Mouse (Mus musculus) telencephalon, adult 2 months (tissue): ENCODE measurements at regions not wholly inside any gene's neighbourhood (a gene's known extent, or its start where the extent isn't known, plus 50 kb on each side); places are given as distances from the start of the nearest gene placed in this dataset.

ENCODE experiments used
- DNase-seq: peaks from one replicate; pipeline ENCODE4 v3.0.0-alpha.2; 2011; ENCODE audit warnings: low read depth, low spot score

DNA sequence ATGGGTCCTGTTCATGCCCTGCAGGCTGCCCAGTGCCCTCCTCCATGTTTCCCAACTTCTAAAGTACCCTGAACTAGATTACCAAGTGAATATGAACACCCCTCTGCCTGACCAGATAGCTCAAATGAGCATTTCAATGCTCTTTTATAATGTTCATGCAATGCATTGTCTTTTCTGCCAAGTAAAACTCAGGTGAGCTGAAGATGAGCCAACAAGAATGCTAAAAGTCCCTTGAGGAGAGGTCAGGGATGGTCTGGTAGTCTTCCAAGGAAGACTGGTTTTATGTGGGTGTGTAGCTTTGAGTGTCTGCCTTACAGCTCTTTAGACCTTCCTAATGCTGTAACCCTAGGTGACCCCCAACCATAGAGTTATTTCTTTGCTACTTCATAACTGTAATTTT, 58.0 kb upstream of the Abca12 start:
- DNase-seq, result no peak

DNA sequence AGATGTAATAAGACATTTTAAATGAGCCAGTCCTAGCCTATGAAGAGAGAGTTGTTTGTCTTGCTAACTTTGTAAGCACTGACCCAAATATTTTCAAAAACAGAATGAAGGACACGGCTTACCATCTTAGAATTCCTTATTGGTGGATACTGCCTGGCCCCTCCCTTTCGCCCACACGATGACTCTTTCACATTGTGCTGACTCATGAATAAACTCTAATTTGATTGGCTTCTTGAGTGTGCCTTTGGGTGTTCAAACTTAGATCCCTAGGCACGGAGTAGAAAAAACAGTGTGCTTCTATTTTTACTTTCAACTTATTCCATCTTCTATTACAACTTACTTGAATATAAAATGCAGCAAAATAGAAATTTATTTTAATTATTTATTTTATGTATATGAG, 68.4 kb upstream of the Abca12 start:
- no peak for DNase-seq

DNA sequence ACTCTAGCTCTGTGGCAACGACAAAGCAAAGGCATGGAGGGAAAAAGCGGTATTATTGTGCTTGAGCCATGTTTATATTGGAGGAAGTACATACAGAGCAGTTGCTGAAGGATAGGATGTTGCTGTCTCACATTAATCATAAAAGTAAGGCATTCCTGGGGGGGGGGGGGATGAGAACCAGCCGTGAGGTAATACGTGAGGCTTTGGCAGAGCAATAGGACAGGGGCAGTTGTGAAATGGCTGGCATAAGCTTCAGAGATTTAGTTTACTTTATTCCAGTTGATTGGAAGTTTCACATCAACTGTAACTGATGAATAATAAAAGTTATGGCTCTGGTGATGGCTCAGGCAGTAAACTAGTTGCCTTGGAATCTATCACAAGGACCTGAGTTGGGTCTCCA, 62.4 kb upstream of the Atic start:
- DNase-seq, result no peak

DNA sequence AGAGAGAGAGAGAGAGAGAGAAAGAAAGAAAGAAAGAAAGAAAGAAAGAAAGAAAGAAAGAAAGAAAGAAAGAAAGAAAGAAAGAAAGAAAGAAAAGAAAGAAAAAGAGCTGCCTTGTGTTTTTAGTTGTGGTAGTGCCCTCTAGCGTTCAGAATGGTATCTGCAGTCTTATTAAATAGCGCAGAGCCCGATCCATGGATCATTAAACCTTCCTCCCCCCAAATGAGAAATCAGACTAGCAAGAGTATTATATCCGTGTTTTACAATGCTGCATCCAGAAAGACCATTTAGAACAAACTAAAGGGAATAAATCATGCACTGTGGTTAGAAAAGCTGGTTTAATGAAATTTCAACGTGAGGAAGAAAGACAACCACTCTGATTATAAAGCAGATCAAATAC, 51.1 kb upstream of the Atic start:
- DNase-seq, result peak; percentile 2

DNA sequence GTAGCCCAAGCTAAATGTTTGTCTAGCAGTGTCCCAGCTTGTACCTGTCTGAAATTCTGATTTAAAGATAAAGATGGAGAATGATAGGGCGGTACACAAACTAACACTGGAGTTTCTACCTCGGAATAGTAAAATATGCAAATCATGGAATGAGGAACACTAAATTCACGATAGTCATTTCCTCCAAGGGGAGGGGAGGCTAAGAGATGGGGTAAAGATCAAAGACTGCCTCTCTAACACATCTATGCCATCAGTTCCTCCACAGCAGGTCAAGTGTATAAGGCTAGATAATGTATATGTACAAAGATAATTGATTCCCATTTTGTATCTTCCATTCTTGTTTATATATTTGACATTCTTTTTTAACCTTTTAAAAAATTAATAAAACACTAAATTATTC, 50.4 kb upstream of the Atic start:
- DNase-seq, result no peak
